Mouse (Mus musculus) lung, postnatal 0 days (tissue): ENCODE measurements at regions not wholly inside any gene's neighbourhood (a gene's known extent, or its start where the extent isn't known, plus 50 kb on each side); places are given as distances from the start of the nearest gene placed in this dataset.

ENCODE experiments used
- ATAC-seq: fragments of 200-750 bp; cut with Nextera tagmentation; 2 replicates; pipeline ENCODE4 v1.8.0; 2017; ENCODE audit warnings: moderate library complexity
- DNase-seq: peaks from one replicate; pipeline ENCODE4 v3.0.0-alpha.2; 2016; ENCODE audit warnings: low spot score
- H3K27ac ChIP-seq: fragments of 300-500 bp; sonication (generic); 2 replicates; pipeline ENCODE4 v1.5.1; 2014; ENCODE audit warnings: antibody characterized with exemption, mild to moderate bottlenecking, low read length, mixed read lengths
- H3K27me3 ChIP-seq: fragments of 300-500 bp; sonication (generic); replicated peaks from 2 replicates; pipeline ENCODE4 v1.6.1; 2014; ENCODE audit warnings: low read length, mixed read lengths; ENCODE audit not compliant: insufficient read depth
- H3K36me3 ChIP-seq: fragments of 300-500 bp; sonication (generic); 2 replicates; pipeline ENCODE4 v1.6.1; 2014; ENCODE audit warnings: low read length, mixed read lengths; ENCODE audit not compliant: insufficient read depth
- H3K4me1 ChIP-seq: fragments of 300-500 bp; sonication (generic); 2 replicates; pipeline ENCODE4 v1.6.1; 2014; ENCODE audit warnings: antibody characterized with exemption, low read depth, low read length, mixed read lengths; ENCODE audit not compliant: insufficient read depth
- H3K4me2 ChIP-seq: fragments of 300-500 bp; sonication (generic); replicated peaks from 2 replicates; pipeline ENCODE4 v1.6.1; 2014; ENCODE audit warnings: low read depth, mild to moderate bottlenecking, low read length, moderate library complexity, mixed read lengths
- H3K4me3 ChIP-seq: fragments of 300-500 bp; sonication (generic); 2 replicates; pipeline ENCODE4 v1.5.1; 2014; ENCODE audit warnings: low read depth, low read length
- H3K9ac ChIP-seq: fragments of 300-500 bp; sonication (generic); replicated peaks from 2 replicates; pipeline ENCODE4 v1.6.1; 2014; ENCODE audit warnings: low read depth, mild to moderate bottlenecking
- H3K9me3 ChIP-seq: fragments of 300-500 bp; sonication (generic); 2 replicates; pipeline ENCODE4 v1.6.1; 2016; ENCODE audit warnings: low read length, mixed read lengths
- CTCF ChIP-seq: IDR thresholded peaks from 2 replicates; pipeline ENCODE4 v1.5.1; 2016; ENCODE audit warnings: antibody characterized with exemption, mild to moderate bottlenecking
- EP300 ChIP-seq: IDR thresholded peaks from 2 replicates; pipeline ENCODE4 v1.6.1; 2016; ENCODE audit warnings: antibody characterized with exemption, mild to moderate bottlenecking, control low read depth
- WGBS: fragments of 180-500 bp; shearing (Covaris S2); extraction: QIAGEN DNeasy Blood & Tissue Kit; methylation state at CpG from one replicate; pipeline ENCODE4 v1.1.7; 2014; 5-methylcytosine and 5-hydroxymethylcytosine counted together

GRCm38 (mm10) chr9:87894596-87894995, 163.5 kb upstream of the Tbx18 start:
- WGBS, result 41% methylated on average over 3 of the region's 3 CpGs
- H3K27me3 ChIP-seq, result no peaks in the 10 kb centered on the region
- ATAC-seq (no peak), DNase-seq (no peak)
- no peak overlapping the region for H3K27ac ChIP-seq
- H3K4me3 ChIP-seq, result no peak overlapping the region
- no peaks in the 10 kb centered on the region for H3K36me3 ChIP-seq
- no peak overlapping the region for H3K9ac ChIP-seq
- TF ChIP-seq CTCF (no peak), EP300 (no peak)
- no peaks in the 10 kb centered on the region for H3K4me1 ChIP-seq
- no peaks in the 10 kb centered on the region for H3K9me3 ChIP-seq
- H3K4me2 ChIP-seq, result no peak overlapping the region

GRCm38 (mm10) chr9:87895526-87895925, 164.5 kb upstream of the Tbx18 start:
- ATAC-seq (no peak), DNase-seq (no peak)
- Histone ChIP-seq H3K9me3 (no peaks in the 10 kb centered on the region), H3K27ac (no peak overlapping the region), H3K4me2 (no peak overlapping the region), H3K4me3 (no peak overlapping the region), H3K36me3 (no peaks in the 10 kb centered on the region), H3K27me3 (no peaks in the 10 kb centered on the region), H3K4me1 (no peaks in the 10 kb centered on the region), H3K9ac (no peak overlapping the region)
- no peak for TF ChIP-seq EP300
- no peak for TF ChIP-seq CTCF
- WGBS, result 72% methylated on average over 4 of the region's 4 CpGs

- H3K27ac ChIP-seq, result no peak overlapping the region
- no peaks in the 10 kb centered on the region for H3K27me3 ChIP-seq
- 49% methylated on average over 3 of the region's 3 CpGs for WGBS
- no peaks in the 10 kb centered on the region for H3K9me3 ChIP-seq
- no peak overlapping the region for H3K4me3 ChIP-seq
- no peaks in the 10 kb centered on the region for H3K36me3 ChIP-seq
- H3K4me2 ChIP-seq, result no peak overlapping the region
- DNase-seq (no peak), ATAC-seq (no peak)
- no peak overlapping the region for H3K9ac ChIP-seq
- no peaks in the 10 kb centered on the region for H3K4me1 ChIP-seq
- TF ChIP-seq EP300 (no peak), CTCF (no peak)
These were observed 166.3 kb upstream of the Tbx18 start for GRCm38 (mm10) chr9:87897336-87897735.

GRCm38 (mm10) chr9:87899368-87899767, 168.3 kb upstream of the Tbx18 start:
- H3K4me1 ChIP-seq, result no peaks in the 10 kb centered on the region
- no peaks in the 10 kb centered on the region for H3K36me3 ChIP-seq
- no peaks in the 10 kb centered on the region for H3K27me3 ChIP-seq
- no peak for DNase-seq
- no peak for TF ChIP-seq EP300
- TF ChIP-seq CTCF, result no peak
- no peaks in the 10 kb centered on the region for H3K9me3 ChIP-seq
- ATAC-seq, result no peak
- no peak overlapping the region for H3K9ac ChIP-seq
- H3K27ac ChIP-seq, result no peak overlapping the region
- WGBS, result 72% methylated on average over 5 of the region's 5 CpGs
- no peak overlapping the region for H3K4me3 ChIP-seq
- H3K4me2 ChIP-seq, result no peak overlapping the region

- no peak for DNase-seq
- 87% methylated on average over 7 of the region's 7 CpGs for WGBS
- Histone ChIP-seq H3K4me3 (no peak overlapping the region), H3K9me3 (no peaks in the 10 kb centered on the region), H3K27me3 (no peaks in the 10 kb centered on the region), H3K36me3 (no peaks in the 10 kb centered on the region), H3K27ac (no peak overlapping the region), H3K4me2 (no peak overlapping the region), H3K9ac (no peak overlapping the region), H3K4me1 (no peaks in the 10 kb centered on the region)
- no peak for TF ChIP-seq EP300
- TF ChIP-seq CTCF, result no peak
- ATAC-seq, result no peak
These were observed 168.7 kb upstream of the Tbx18 start for GRCm38 (mm10) chr9:87899800-87900199.

GRCm38 (mm10) chr9:87921291-87921690, 190.2 kb upstream of the Tbx18 start:
- no peaks in the 10 kb centered on the region for H3K4me1 ChIP-seq
- no peaks in the 10 kb centered on the region for H3K9me3 ChIP-seq
- DNase-seq, result no peak
- H3K27me3 ChIP-seq, result no peaks in the 10 kb centered on the region
- TF ChIP-seq EP300 (no peak), CTCF (no peak)
- H3K4me2 ChIP-seq, result no peak overlapping the region
- H3K4me3 ChIP-seq, result no peak overlapping the region
- ATAC-seq, result no peak
- H3K36me3 ChIP-seq, result no peaks in the 10 kb centered on the region
- H3K27ac ChIP-seq, result no peak overlapping the region
- no peak overlapping the region for H3K9ac ChIP-seq
- WGBS, result 78% methylated on average over 8 of the region's 8 CpGs

GRCm38 (mm10) chr9:87925151-87925550, 194.1 kb upstream of the Tbx18 start:
- Histone ChIP-seq H3K4me3 (no peak overlapping the region), H3K9ac (no peak overlapping the region), H3K4me1 (no peaks in the 10 kb centered on the region), H3K9me3 (no peaks in the 10 kb centered on the region), H3K4me2 (no peak overlapping the region), H3K27me3 (no peaks in the 10 kb centered on the region), H3K27ac (no peak overlapping the region), H3K36me3 (no peaks in the 10 kb centered on the region)
- no peak for TF ChIP-seq EP300
- TF ChIP-seq CTCF, result no peak
- 89% methylated on average over 4 of the region's 4 CpGs for WGBS
- DNase-seq (no peak), ATAC-seq (no peak)
